ENCODE assay signal across 23 mouse cellular contexts in the genomic region with DNA sequence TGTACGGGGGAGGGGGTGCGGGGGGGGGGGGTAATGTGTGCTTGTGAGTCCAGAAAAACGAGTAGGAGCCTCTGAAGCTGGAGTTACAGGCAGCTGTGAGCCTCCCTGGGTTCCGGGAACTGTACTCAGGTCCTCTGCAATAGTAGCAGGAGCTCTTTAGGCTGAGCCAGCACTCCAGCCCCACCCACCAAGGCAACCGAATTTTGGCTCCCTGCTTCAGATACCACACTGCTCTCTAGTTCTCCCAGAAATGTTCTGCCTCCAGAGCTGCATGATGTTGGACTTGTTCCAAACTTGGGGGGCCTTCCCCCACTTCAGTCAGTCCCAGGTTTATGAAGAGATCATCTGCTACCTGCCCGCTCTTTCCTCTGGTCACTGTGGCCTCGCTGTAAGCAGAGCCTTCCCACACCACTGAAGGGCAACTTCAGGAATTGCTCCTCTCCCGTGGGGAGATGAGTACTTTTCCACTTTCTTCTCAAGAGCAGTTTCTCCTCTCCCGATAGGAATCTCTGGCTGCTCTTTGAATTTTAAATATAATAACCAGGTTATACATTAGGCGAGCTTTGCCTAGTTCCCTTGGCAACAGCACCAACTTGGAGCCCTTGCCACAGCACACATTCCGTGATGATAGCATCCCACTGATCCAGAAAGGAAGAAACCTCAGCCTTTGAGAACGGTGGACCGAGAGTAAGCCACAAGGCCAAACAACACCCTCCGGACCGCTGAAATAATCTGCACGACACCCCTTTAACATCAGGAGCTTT. TPM values are rescaled to one million over a fixed set of nuclear protein-coding genes. Genes with fewer than 3 reads are reported as not detected.
A peak's percentile ranks its signal among the peaks of the same experiment; 100 is the strongest.
DNase-seq lines count a peak whose midpoint lies in the region; ATAC-seq lines count a peak whose summit lies in the region.
"Had no signal": no experiment of that assay in that cellular context is flagged by ENCODE, and none has a peak within 500 bp of the region (broad histone marks: within the 10 kb centered on the region; RNA-seq: fewer than 3 reads in every experiment).

No protein-coding gene starts in this region.

- H3K27me3 ChIP-seq in embryonic facial prominence, embryonic 13.5 days = no peaks in the 10 kb centered on the region
- no peaks in the 10 kb centered on the region for H3K27me3 ChIP-seq in embryonic facial prominence, embryonic 10.5 days (replicated peaks; ENCODE audit: low read depth, poor library complexity, severe bottlenecking)
- no peaks in the 10 kb centered on the region for H3K27me3 ChIP-seq in kidney, embryonic 16.5 days (ENCODE audit: insufficient read depth, low read length)
- H3K27me3 ChIP-seq in hindbrain, embryonic 12.5 days = no peaks in the 10 kb centered on the region
- H3K27me3 ChIP-seq: hindbrain, embryonic 15.5 days; midbrain, embryonic 15.5 days had no signal

- H3K4me3 ChIP-seq in embryonic facial prominence, embryonic 13.5 days = no peak overlapping the region
- no peak overlapping the region for H3K4me3 ChIP-seq in embryonic facial prominence, embryonic 10.5 days
- H3K4me3 ChIP-seq in kidney, embryonic 16.5 days (ENCODE audit: low read length) = no peak overlapping the region
- no peak overlapping the region for H3K4me3 ChIP-seq in hindbrain, embryonic 12.5 days
- H3K4me3 ChIP-seq: hindbrain, embryonic 15.5 days; midbrain, embryonic 15.5 days had no signal

- no peaks in the 10 kb centered on the region for H3K9me3 ChIP-seq in embryonic facial prominence, embryonic 13.5 days
- H3K9me3 ChIP-seq in embryonic facial prominence, embryonic 10.5 days = no peaks in the 10 kb centered on the region
- H3K9me3 ChIP-seq in kidney, embryonic 16.5 days (ENCODE audit: low read length) = no peaks in the 10 kb centered on the region
- H3K9me3 ChIP-seq in hindbrain, embryonic 12.5 days (replicated peaks) = no peaks in the 10 kb centered on the region
- H3K9me3 ChIP-seq: hindbrain, embryonic 15.5 days; midbrain, embryonic 15.5 days had no signal

- peaks cover 3% of the 10 kb centered on the region; the same call in 1 of the 2 replicates for H3K4me1 ChIP-seq in embryonic facial prominence, embryonic 13.5 days
- H3K4me1 ChIP-seq in embryonic facial prominence, embryonic 10.5 days = peaks cover 28% of the 10 kb centered on the region
- peaks cover 18% of the 10 kb centered on the region for H3K4me1 ChIP-seq in kidney, embryonic 16.5 days (ENCODE audit: insufficient read depth, low read length)
- H3K4me1 ChIP-seq in hindbrain, embryonic 12.5 days = no peaks in the 10 kb centered on the region
- H3K4me1 ChIP-seq: hindbrain, embryonic 15.5 days had no signal

- no peak for ATAC-seq in embryonic facial prominence, embryonic 13.5 days (ENCODE audit: insufficient number of reproducible peaks, insufficient read depth, low FRiP score, low TSS enrichment, low read depth)
- peak; percentile 54; the same call in 1 of the 2 replicates for ATAC-seq in kidney, embryonic 16.5 days (ENCODE audit: low FRiP score, low TSS enrichment)
- ATAC-seq in hindbrain, embryonic 12.5 days (ENCODE audit: low FRiP score) = no peak
- ATAC-seq: CD4-positive, CD25-positive, alpha-beta regulatory T cell, adult 4 months; forebrain, embryonic 16.5 days; intestine, postnatal 0 days; lung, postnatal 0 days; midbrain, embryonic 15.5 days had no signal

- peak overlapping the region; percentile 58 for H3K27ac ChIP-seq in embryonic facial prominence, embryonic 13.5 days
- no peak overlapping the region for H3K27ac ChIP-seq in embryonic facial prominence, embryonic 10.5 days (replicated peaks)
- peak overlapping the region; percentile 76 for H3K27ac ChIP-seq in kidney, embryonic 16.5 days (ENCODE audit: low read length)
- no peak overlapping the region for H3K27ac ChIP-seq in hindbrain, embryonic 12.5 days
- H3K27ac ChIP-seq: hindbrain, embryonic 15.5 days; midbrain, embryonic 15.5 days had no signal

- H3K4me2 ChIP-seq in embryonic facial prominence, embryonic 13.5 days = no peak overlapping the region
- no peak overlapping the region for H3K4me2 ChIP-seq in kidney, embryonic 16.5 days (replicated peaks; ENCODE audit: low read depth, low read length)
- H3K4me2 ChIP-seq in hindbrain, embryonic 12.5 days (replicated peaks) = no peak overlapping the region
- H3K4me2 ChIP-seq: heart, embryonic 11.5 days; hindbrain, embryonic 15.5 days; midbrain, embryonic 15.5 days had no signal

- no peak overlapping the region for H3K9ac ChIP-seq in embryonic facial prominence, embryonic 13.5 days
- no peak overlapping the region for H3K9ac ChIP-seq in kidney, embryonic 16.5 days (replicated peaks; ENCODE audit: low read length)
- no peak overlapping the region for H3K9ac ChIP-seq in hindbrain, embryonic 12.5 days
- H3K9ac ChIP-seq: hindbrain, embryonic 15.5 days; midbrain, embryonic 15.5 days had no signal

- WGBS in embryonic facial prominence, embryonic 13.5 days = 65% methylated on average over 16 of the region's 16 CpGs
- WGBS in embryonic facial prominence, embryonic 10.5 days = 75% methylated on average over 16 of the region's 16 CpGs
- WGBS in kidney, embryonic 16.5 days = 64% methylated on average over 15 of the region's 16 CpGs
- WGBS in hindbrain, embryonic 12.5 days = 74% methylated on average over 15 of the region's 16 CpGs

- no peak for DNase-seq in embryonic facial prominence, embryonic 10.5 days (ENCODE audit: low spot score)
- no peak for DNase-seq in kidney, adult 18-20 months
- peak; percentile 52 to 53 for DNase-seq in right cerebral cortex, adult 2 months (ENCODE audit: low spot score in 2 of 2)
- no peak for DNase-seq in right cerebral cortex, postnatal 14 days
- no peak for DNase-seq in testis, postnatal 14 days (ENCODE audit: low spot score)
- DNase-seq: adrenal gland, adult 8-10 months; cerebellum, adult 11 months; cerebellum, postnatal 14 days; embryo, embryonic 11 days; gastrocnemius, postnatal 36 days; heart, postnatal 14 days; retina, postnatal 1 day; thymus, postnatal 36 days had no signal

- H3K36me3 ChIP-seq in embryonic facial prominence, embryonic 13.5 days = no peaks in the 10 kb centered on the region
- no peaks in the 10 kb centered on the region for H3K36me3 ChIP-seq in embryonic facial prominence, embryonic 10.5 days (replicated peaks)
- no peaks in the 10 kb centered on the region for H3K36me3 ChIP-seq in kidney, embryonic 16.5 days (ENCODE audit: insufficient read depth, low read length)
- H3K36me3 ChIP-seq in hindbrain, embryonic 12.5 days = no peaks in the 10 kb centered on the region
- H3K36me3 ChIP-seq: hindbrain, embryonic 15.5 days; midbrain, embryonic 15.5 days had no signal

RNA-seq across cellular contexts. Expression of gene Myh10, which starts 42.8 kb away (rescaled TPM):
- 126 and 140 TPM in 2 replicates for polyA plus RNA-seq in embryonic facial prominence, embryonic 13.5 days (2015; fragmentation: Nextera tagmentation; extraction: Ambion mirVana)
- polyA plus RNA-seq in embryonic facial prominence, embryonic 10.5 days (2016; fragmentation: Nextera tagmentation; extraction: Ambion mirVana) = 161 and 164 TPM in 2 replicates
- polyA plus RNA-seq in kidney, embryonic 16.5 days (2015; fragmentation: Nextera tagmentation; extraction: Ambion mirVana) = 147 and 155 TPM in 2 replicates
- 158 and 161 TPM in 2 replicates for polyA plus RNA-seq in hindbrain, embryonic 12.5 days (2016; fragmentation: Nextera tagmentation; extraction: Ambion mirVana)

Comparison
In these comparisons a context has a peak if more than half of its experiments do, and no peak if none do; other contexts are left out.
1. H3K27ac ChIP-seq: peak in embryonic facial prominence, embryonic 13.5 days (single experiment) and kidney, embryonic 16.5 days (single experiment); none in embryonic facial prominence, embryonic 10.5 days (single experiment) and hindbrain, embryonic 12.5 days (single experiment).
2. DNase-seq: peak in right cerebral cortex, adult 2 months (2 of 2); none in embryonic facial prominence, embryonic 10.5 days (single experiment), kidney, adult 18-20 months (single experiment), right cerebral cortex, postnatal 14 days (single experiment) and testis, postnatal 14 days (single experiment).